Mouse (Mus musculus) layer of hippocampus, adult 9-10 months (tissue): Measurements from ENCODE around the gene Rhbdf2.
"Not testable (repeated sequence)": the region's sequence is repeated elsewhere in the genome, so short reads cannot be mapped to it uniquely, and the experiment has no call there.

Source experiments
- DNase-seq: peaks from one replicate; pipeline ENCODE4 v3.0.0; 2022; ENCODE audit warnings: low spot score

The Rhbdf2 gene

GRCm38 (mm10) chr11:116626299-116627071 lies at the start of gene Rhbdf2:
Rhbdf2 (minus strand) TSS chr11:116627019.
- no peak for DNase-seq

- DNase-seq, result no peak
Observed at GRCm38 (mm10) chr11:116676175-116676976, 49.6 kb upstream of the Rhbdf2 start.

- not testable (repeated sequence) for DNase-seq
Observed at GRCm38 (mm10) chr11:116675429-116675828, 48.6 kb upstream of the Rhbdf2 start.

- no peak for DNase-seq
Observed at GRCm38 (mm10) chr11:116674616-116675379, 48.0 kb upstream of the Rhbdf2 start.

GRCm38 (mm10) chr11:116673410-116673809 lies 46.6 kb upstream of the Rhbdf2 start:
- DNase-seq, result no peak

GRCm38 (mm10) chr11:116672595-116672994 lies 45.8 kb upstream of the Rhbdf2 start:
- DNase-seq, result no peak

GRCm38 (mm10) chr11:116671845-116672434 lies 45.1 kb upstream of the Rhbdf2 start:
- no peak for DNase-seq

GRCm38 (mm10) chr11:116671112-116671844 lies 44.5 kb upstream of the Rhbdf2 start:
- DNase-seq, result peak; percentile 98

GRCm38 (mm10) chr11:116670386-116670785 lies 43.6 kb upstream of the Rhbdf2 start:
- DNase-seq, result no peak

GRCm38 (mm10) chr11:116669787-116670365 lies 43.1 kb upstream of the Rhbdf2 start:
- DNase-seq, result no peak

- DNase-seq, result no peak
Observed at GRCm38 (mm10) chr11:116669316-116669715, 42.5 kb upstream of the Rhbdf2 start.

GRCm38 (mm10) chr11:116668839-116669238 lies 42.0 kb upstream of the Rhbdf2 start:
- no peak for DNase-seq

GRCm38 (mm10) chr11:116668381-116668825 lies 41.6 kb upstream of the Rhbdf2 start:
- no peak for DNase-seq

GRCm38 (mm10) chr11:116667930-116668329 lies 41.1 kb upstream of the Rhbdf2 start:
- no peak for DNase-seq

GRCm38 (mm10) chr11:116667012-116667411 lies 40.2 kb upstream of the Rhbdf2 start:
- DNase-seq, result not testable (repeated sequence)

- DNase-seq, result no peak
Observed at GRCm38 (mm10) chr11:116666566-116666965, 39.7 kb upstream of the Rhbdf2 start.

- no peak for DNase-seq
Observed at GRCm38 (mm10) chr11:116665289-116665688, 38.5 kb upstream of the Rhbdf2 start.

- no peak for DNase-seq
Observed at GRCm38 (mm10) chr11:116661948-116662377, 35.1 kb upstream of the Rhbdf2 start.

GRCm38 (mm10) chr11:116661291-116661947 lies 34.6 kb upstream of the Rhbdf2 start:
- no peak for DNase-seq

- no peak for DNase-seq
Observed at GRCm38 (mm10) chr11:116660181-116660580, 33.4 kb upstream of the Rhbdf2 start.
